Mouse (Mus musculus) stomach, postnatal 0 days (tissue): Measurements from ENCODE around the gene Pigh.

Experiments used
- CTCF ChIP-seq: IDR thresholded peaks from 2 replicates; pipeline ENCODE4 v1.5.1; 2016; ENCODE audit warnings: antibody characterized with exemption, low read depth, mild to moderate bottlenecking, moderate library complexity
- EP300 ChIP-seq: optimal IDR thresholded peaks from 2 replicates; pipeline ENCODE3; 2016; ENCODE audit warnings: antibody characterized with exemption

DNA sequence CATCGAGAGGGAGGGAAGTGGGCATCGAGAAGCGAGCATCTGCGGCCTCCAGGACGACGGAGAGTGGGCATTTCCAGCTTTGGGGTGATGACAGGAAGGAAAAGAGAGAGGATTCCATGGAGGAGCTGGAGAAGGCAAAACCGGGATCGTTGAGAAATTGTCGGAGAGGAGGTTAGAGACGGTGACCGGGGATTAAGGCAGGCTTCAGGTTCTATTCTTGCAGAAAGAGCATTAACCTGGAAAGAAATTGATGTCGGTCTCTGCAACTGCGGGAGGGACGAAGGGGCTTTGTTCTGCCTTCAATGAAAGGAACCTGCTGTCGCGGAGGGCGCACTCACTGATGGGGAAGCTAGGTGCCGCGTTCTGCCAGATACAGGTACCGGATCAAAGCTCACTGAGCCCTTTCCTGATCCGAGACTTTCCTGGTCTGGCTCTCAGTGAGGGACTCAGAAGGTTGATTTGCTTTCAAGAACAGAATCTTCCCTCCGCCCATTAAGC, 41.8 kb upstream of the Pigh start:
- no peak for TF ChIP-seq EP300
- no peak for TF ChIP-seq CTCF
